Mouse (Mus musculus) midbrain, postnatal 0 days (tissue): ENCODE data around the gene Dkkl1. TPM values are rescaled to one million over a fixed set of nuclear protein-coding genes. Genes with fewer than 3 reads are reported as not detected.

Experiments used
- ATAC-seq: fragments of 200-750 bp; cut with Nextera tagmentation; 2 replicates; pipeline ENCODE4 v1.8.0; 2017; ENCODE audit warnings: moderate number of reproducible peaks, mild to moderate bottlenecking, moderate TSS enrichment, moderate library complexity; ENCODE audit not compliant: low FRiP score
- DNase-seq: peaks from one replicate; pipeline ENCODE4 v3.0.0-alpha.2; 2015; ENCODE audit warnings: low spot score
- H3K27ac ChIP-seq: fragments of 300-500 bp; sonication (generic); 2 replicates; pipeline ENCODE4 v1.5.1; 2014; ENCODE audit warnings: low read depth, mild to moderate bottlenecking, low read length, mixed read lengths
- H3K27me3 ChIP-seq: fragments of 300-500 bp; sonication (generic); 2 replicates; pipeline ENCODE4 v1.6.1; 2014; ENCODE audit warnings: low read length, control low read depth, mixed read lengths; ENCODE audit not compliant: insufficient read depth
- H3K36me3 ChIP-seq: fragments of 300-500 bp; sonication (generic); 2 replicates; pipeline ENCODE4 v1.6.1; 2014; ENCODE audit warnings: low read length, control low read depth, mixed read lengths; ENCODE audit not compliant: insufficient read depth
- H3K4me1 ChIP-seq: fragments of 300-500 bp; sonication (generic); 2 replicates; pipeline ENCODE4 v1.6.1; 2014; ENCODE audit warnings: mild to moderate bottlenecking, control low read depth, antibody characterized with exemption, low read length, mixed read lengths; ENCODE audit not compliant: insufficient read depth
- H3K4me2 ChIP-seq: fragments of 300-500 bp; sonication (generic); 2 replicates; pipeline ENCODE4 v1.6.1; 2014; ENCODE audit warnings: low read depth, mild to moderate bottlenecking, low read length, mixed read lengths; ENCODE audit not compliant: poor library complexity, severe bottlenecking
- H3K4me3 ChIP-seq: fragments of 300-500 bp; sonication (generic); 2 replicates; pipeline ENCODE4 v1.5.1; 2014; ENCODE audit warnings: low read depth, mild to moderate bottlenecking, low read length, moderate library complexity
- H3K9ac ChIP-seq: fragments of 300-500 bp; sonication (generic); replicated peaks from 2 replicates; pipeline ENCODE4 v1.6.1; 2014; ENCODE audit warnings: mild to moderate bottlenecking, low read length, moderate library complexity, mixed read lengths; ENCODE audit not compliant: poor library complexity, severe bottlenecking
- H3K9me3 ChIP-seq: fragments of 300-500 bp; sonication (generic); 2 replicates; pipeline ENCODE4 v1.6.1; 2016; ENCODE audit warnings: low read length, control low read depth
- CTCF ChIP-seq: IDR thresholded peaks from 2 replicates; pipeline ENCODE4 v1.5.1; 2016; ENCODE audit warnings: antibody characterized with exemption, mild to moderate bottlenecking
- WGBS: fragments of 180-500 bp; shearing (Covaris S2); extraction: QIAGEN DNeasy Blood & Tissue Kit; methylation state at CpG from one replicate; pipeline ENCODE4 v1.1.7; 2014; 5-methylcytosine and 5-hydroxymethylcytosine counted together
- polyA plus RNA-seq: library from polyadenylated mRNA; unstranded; fragments of >200 nt; fragmentation: Nextera tagmentation; extraction: Ambion mirVana; gene quantifications from 2 replicates; pipeline ENCODE4 v1.2.1, GENCODE M21; 2015
- total RNA-seq: library from RNA; depleted of rRNA; stranded (reverse); fragments of >200 nt; gene quantifications from 2 replicates; pipeline ENCODE4 v1.2.3, GENCODE M21; 2014

Dkkl1 gene
- total and polyA plus RNA-seq, 2 experiments from 2014 or later = 14.4 to 23.9 TPM

- peaks cover 9% of the 10 kb centered on the region; the same call in 1 of the 2 replicates for H3K4me1 ChIP-seq
- H3K9ac ChIP-seq = no peak overlapping the region
- H3K4me3 ChIP-seq = no peak overlapping the region
- 91% methylated on average over 11 of the region's 11 CpGs for WGBS
- no peaks in the 10 kb centered on the region for H3K36me3 ChIP-seq
- peaks cover 5% of the 10 kb centered on the region; the same call in 1 of the 2 replicates for H3K27me3 ChIP-seq
- no peak overlapping the region for H3K27ac ChIP-seq
- no peak for TF ChIP-seq CTCF
- H3K4me2 ChIP-seq = no peak overlapping the region
- DNase-seq (no peak), ATAC-seq (no peak)
- H3K9me3 ChIP-seq = no peaks in the 10 kb centered on the region
Observed at GRCm38 (mm10) chr7:45231941-45232340, 20.0 kb upstream of the Dkkl1 start.

GRCm38 (mm10) chr7:45231192-45231591 is 19.2 kb upstream of the Dkkl1 start:
- Histone ChIP-seq H3K9ac (no peak overlapping the region), H3K27me3 (peaks cover 5% of the 10 kb centered on the region; the same call in 1 of the 2 replicates), H3K4me3 (no peak overlapping the region), H3K9me3 (no peaks in the 10 kb centered on the region), H3K36me3 (no peaks in the 10 kb centered on the region), H3K4me1 (peaks cover 9% of the 10 kb centered on the region; the same call in 1 of the 2 replicates), H3K27ac (no peak overlapping the region), H3K4me2 (no peak overlapping the region)
- TF ChIP-seq CTCF = no peak
- ATAC-seq = no peak
- WGBS = 92% methylated on average over 12 of the region's 12 CpGs
- DNase-seq = no peak

GRCm38 (mm10) chr7:45229459-45230203 is 17.7 kb upstream of the Dkkl1 start:
- Histone ChIP-seq H3K36me3 (no peaks in the 10 kb centered on the region), H3K9ac (no peak overlapping the region), H3K4me2 (no peak overlapping the region), H3K4me1 (peaks cover 2% of the 10 kb centered on the region; the same call in 1 of the 2 replicates), H3K27me3 (0 out of 2 replicates have a peak, but pooled peaks cover under 1% of the 10 kb centered on the region), H3K4me3 (no peak overlapping the region), H3K27ac (no peak overlapping the region), H3K9me3 (no peaks in the 10 kb centered on the region)
- no peak for DNase-seq
- TF ChIP-seq CTCF = no peak
- WGBS = 85% methylated on average over 7 of the region's 7 CpGs
- no peak for ATAC-seq

GRCm38 (mm10) chr7:45229046-45229445 is 17.1 kb upstream of the Dkkl1 start:
- Histone ChIP-seq H3K4me3 (no peak overlapping the region), H3K27ac (no peak overlapping the region), H3K36me3 (no peaks in the 10 kb centered on the region), H3K27me3 (no peaks in the 10 kb centered on the region), H3K9me3 (no peaks in the 10 kb centered on the region), H3K4me1 (no peaks in the 10 kb centered on the region), H3K9ac (no peak overlapping the region), H3K4me2 (no peak overlapping the region)
- 92% methylated on average over 8 of the region's 8 CpGs for WGBS
- TF ChIP-seq CTCF = no peak
- DNase-seq (no peak), ATAC-seq (no peak)

- TF ChIP-seq CTCF = no peak
- no peak for ATAC-seq
- WGBS = 94% methylated on average over 18 of the region's 18 CpGs
Observed at GRCm38 (mm10) chr7:45228548-45228947, 16.6 kb upstream of the Dkkl1 start.

GRCm38 (mm10) chr7:45226421-45226820 is 14.5 kb upstream of the Dkkl1 start:
- TF ChIP-seq CTCF = no peak
- H3K4me3 ChIP-seq = no peak overlapping the region
- no peaks in the 10 kb centered on the region for H3K4me1 ChIP-seq
- 95% methylated on average over 5 of the region's 5 CpGs for WGBS
- ATAC-seq = no peak
- no peak for DNase-seq
- no peak overlapping the region for H3K9ac ChIP-seq
- no peaks in the 10 kb centered on the region for H3K36me3 ChIP-seq
- no peaks in the 10 kb centered on the region for H3K9me3 ChIP-seq
- no peak overlapping the region for H3K4me2 ChIP-seq
- no peaks in the 10 kb centered on the region for H3K27me3 ChIP-seq
- H3K27ac ChIP-seq = no peak overlapping the region

More at GRCm38 (mm10) chr7:45228548-45228947, 16.6 kb upstream of the Dkkl1 start:
- no peak overlapping the region for H3K27ac ChIP-seq
- no peaks in the 10 kb centered on the region for H3K9me3 ChIP-seq
- H3K36me3 ChIP-seq = no peaks in the 10 kb centered on the region
- H3K4me1 ChIP-seq = no peaks in the 10 kb centered on the region
- no peak overlapping the region for H3K4me2 ChIP-seq
- no peak for DNase-seq
- no peak overlapping the region for H3K9ac ChIP-seq
- no peak overlapping the region for H3K4me3 ChIP-seq
- H3K27me3 ChIP-seq = no peaks in the 10 kb centered on the region
